Mouse (Mus musculus): ENCODE results near the gene Abcf1.
"Not testable (repeated sequence)": the region's sequence is repeated elsewhere in the genome, so short reads cannot be mapped to it uniquely, and the experiment has no call there.

Gene Abcf1

GRCm38 (mm10) chr17:35979401-35980362 lies 10.1 kb upstream of the Abcf1 start, which contains the start of the genes Gnl1 and Prr3:
TSS of gene Gnl1 (plus strand) at chr17:35979851.
TSS of gene Prr3 (minus strand) at chr17:35980236.
- DNase-seq (ENCODE audit: low read depth, low spot score): peak; percentile 90

- peak; percentile 84 for DNase-seq (ENCODE audit: low read depth, low spot score)
Observed at GRCm38 (mm10) chr17:35978811-35979400, 9.3 kb upstream of the Abcf1 start.

GRCm38 (mm10) chr17:35972131-35972530 lies 2.6 kb upstream of the Abcf1 start:
- no peak for DNase-seq (ENCODE audit: low read depth, low spot score)

GRCm38 (mm10) chr17:35967621-35968020 lies 1.9 kb downstream of the Abcf1 start:
- no peak for DNase-seq (ENCODE audit: low read depth, low spot score)

GRCm38 (mm10) chr17:35963279-35963678 lies 6.3 kb downstream of the Abcf1 start:
- DNase-seq (ENCODE audit: low read depth, low spot score): no peak

- DNase-seq (ENCODE audit: low read depth, low spot score): no peak
Observed at GRCm38 (mm10) chr17:35958533-35959223, 10.9 kb downstream of the Abcf1 start.

- no peak for DNase-seq (ENCODE audit: low read depth, low spot score)
Observed at GRCm38 (mm10) chr17:35954665-35955064, 14.9 kb downstream of the Abcf1 start.

- DNase-seq (ENCODE audit: low read depth, low spot score): not testable (repeated sequence)
Observed at GRCm38 (mm10) chr17:35952559-35952958, 17.0 kb downstream of the Abcf1 start.

- not testable (repeated sequence) for DNase-seq (ENCODE audit: low read depth, low spot score)
Observed at GRCm38 (mm10) chr17:35950946-35951345, 18.6 kb downstream of the Abcf1 start.

GRCm38 (mm10) chr17:35939941-35940340 lies 29.6 kb downstream of the Abcf1 start:
- DNase-seq (ENCODE audit: low read depth, low spot score): no peak

GRCm38 (mm10) chr17:35939108-35939507 lies 30.5 kb downstream of the Abcf1 start:
- no peak for DNase-seq (ENCODE audit: low read depth, low spot score)

GRCm38 (mm10) chr17:35937700-35938348 lies 31.7 kb downstream of the Abcf1 start:
- peak; percentile 74 for DNase-seq (ENCODE audit: low read depth, low spot score)

GRCm38 (mm10) chr17:35935763-35936162 lies 33.8 kb downstream of the Abcf1 start:
- not testable (repeated sequence) for DNase-seq (ENCODE audit: low read depth, low spot score)

- DNase-seq (ENCODE audit: low read depth, low spot score): no peak
Observed at GRCm38 (mm10) chr17:35932608-35933007, 37.0 kb downstream of the Abcf1 start.

GRCm38 (mm10) chr17:35930627-35931026 lies 38.9 kb downstream of the Abcf1 start:
- no peak for DNase-seq (ENCODE audit: low read depth, low spot score)

GRCm38 (mm10) chr17:35929534-35929933 lies 40.0 kb downstream of the Abcf1 start:
- DNase-seq (ENCODE audit: low read depth, low spot score): no peak

- DNase-seq (ENCODE audit: low read depth, low spot score): no peak
Observed at GRCm38 (mm10) chr17:35927471-35927870, 42.1 kb downstream of the Abcf1 start.

- no peak for DNase-seq (ENCODE audit: low read depth, low spot score)
Observed at GRCm38 (mm10) chr17:35923281-35923680, 46.3 kb downstream of the Abcf1 start.

- no peak for DNase-seq (ENCODE audit: low read depth, low spot score)
Observed at GRCm38 (mm10) chr17:35922566-35922965, 47.0 kb downstream of the Abcf1 start.

- no peak for DNase-seq (ENCODE audit: low read depth, low spot score)
Observed at GRCm38 (mm10) chr17:35921710-35922109, 47.9 kb downstream of the Abcf1 start.

GRCm38 (mm10) chr17:35920862-35921562 lies 48.5 kb downstream of the Abcf1 start:
- DNase-seq (ENCODE audit: low read depth, low spot score): peak; percentile 61
